Mouse (Mus musculus) heart, adult 9 months (tissue): ENCODE data around the gene Cd68.
A peak's percentile ranks its signal among the peaks of the same experiment; 100 is the strongest.
"Not testable (repeated sequence)": the region's sequence is repeated elsewhere in the genome, so short reads cannot be mapped to it uniquely, and the experiment has no call there.

Source experiments
- DNase-seq, 2 experiments: peaks; one replicate each; pipeline ENCODE4 v3.0.0; 2022; ENCODE audit warnings: low spot score in 2 of 2

The Cd68 gene

DNA sequence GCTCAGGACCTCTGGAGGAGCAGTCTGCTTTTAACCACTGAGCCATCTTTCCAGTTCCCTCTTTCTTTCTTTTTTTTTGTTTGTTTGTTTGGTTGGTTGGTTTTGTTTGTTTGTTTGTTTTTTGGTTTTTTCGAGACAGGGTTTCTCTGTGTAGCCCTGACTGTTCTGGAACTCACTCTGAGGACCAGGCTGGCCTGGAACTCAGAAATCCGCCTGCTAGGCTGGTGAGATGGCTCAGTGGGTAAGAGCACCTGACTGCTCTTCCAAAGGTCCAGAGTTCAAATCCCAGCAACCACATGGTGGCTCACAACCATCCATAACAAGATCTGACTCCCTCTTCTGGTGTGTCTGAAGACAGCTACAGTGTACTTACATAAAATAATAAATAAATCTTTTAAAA lies 41.6 kb downstream of the Cd68 start:
- not testable (repeated sequence) for DNase-seq

DNA sequence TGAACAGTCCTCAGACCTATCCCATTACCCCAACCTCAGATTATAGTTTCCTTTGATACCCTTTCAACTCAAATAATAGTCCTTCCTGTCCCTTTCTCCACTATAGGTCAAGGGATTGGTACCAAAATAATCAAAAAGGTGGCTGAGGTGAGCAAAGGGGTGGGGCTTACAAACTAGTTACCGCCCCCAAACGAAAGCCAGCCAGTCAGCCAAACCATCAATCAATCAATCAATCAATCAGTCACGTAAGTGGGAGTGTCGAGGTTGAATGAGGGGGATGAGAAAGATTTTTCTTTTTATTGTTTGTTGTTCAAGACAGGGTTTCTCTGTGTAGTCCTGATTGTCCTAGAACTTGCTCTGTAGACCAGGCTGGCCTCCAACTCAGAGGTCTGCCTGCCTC lies 42.9 kb downstream of the Cd68 start:
- no peak for DNase-seq

DNA sequence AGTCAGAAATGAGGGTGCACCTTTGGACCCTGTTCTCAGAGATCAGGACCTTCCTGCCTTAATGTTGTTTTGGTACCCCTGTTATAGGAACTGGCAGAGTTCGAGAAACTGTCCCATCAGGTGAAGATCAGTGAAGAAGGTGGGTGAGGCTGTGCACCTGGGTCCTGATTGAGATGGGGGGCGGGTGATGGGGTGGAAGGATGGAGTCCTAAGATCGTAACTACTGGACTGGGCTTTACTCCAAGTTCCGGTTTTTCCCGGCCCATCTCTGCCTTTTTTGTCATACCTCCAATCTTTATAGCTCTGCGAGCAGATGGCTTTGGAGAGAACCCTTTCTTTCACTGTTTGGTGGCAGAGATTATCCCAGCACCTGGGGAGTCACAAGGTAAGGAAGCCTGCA lies 43.5 kb downstream of the Cd68 start:
- no peak for DNase-seq

DNA sequence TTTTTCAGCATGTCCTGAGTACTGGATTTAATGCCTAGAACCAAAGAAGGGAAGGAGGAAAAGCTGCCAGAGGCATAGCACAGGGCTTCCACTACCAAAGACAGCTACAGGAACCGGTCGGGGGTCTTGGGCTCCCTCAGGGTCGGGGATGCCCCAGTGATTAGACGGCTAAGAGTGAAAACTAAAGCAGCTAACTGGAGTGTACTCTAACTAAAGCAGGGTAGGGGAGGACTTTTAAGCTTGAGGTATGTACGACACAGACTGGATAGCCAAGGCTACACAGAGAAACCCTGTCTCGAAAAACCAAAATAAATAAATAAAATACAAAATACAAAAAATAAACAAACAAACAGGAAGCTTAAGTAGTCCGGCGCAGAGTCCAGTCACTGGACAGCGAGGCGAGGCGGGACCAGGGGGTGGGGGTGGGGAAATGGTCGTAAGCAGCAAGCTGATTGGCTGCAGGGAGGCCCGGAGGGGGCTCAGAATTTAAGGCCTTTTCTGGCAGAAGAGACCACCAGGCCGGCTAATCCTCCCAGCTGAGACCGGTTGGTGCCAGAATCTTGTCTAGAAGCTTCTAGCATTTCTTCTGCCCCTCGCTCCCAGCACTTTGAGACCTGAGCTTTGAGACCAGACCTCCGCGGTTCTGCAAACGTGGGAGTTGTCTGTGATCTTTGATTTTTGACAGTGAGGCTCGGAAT lies 44.2 kb downstream of the Cd68 start, which contains the start of gene Sat2:
TSS of gene Sat2 (plus strand) at position 454 of the 698 bp plus-strand sequence.
- peak; percentile 53 to 70 for DNase-seq

DNA sequence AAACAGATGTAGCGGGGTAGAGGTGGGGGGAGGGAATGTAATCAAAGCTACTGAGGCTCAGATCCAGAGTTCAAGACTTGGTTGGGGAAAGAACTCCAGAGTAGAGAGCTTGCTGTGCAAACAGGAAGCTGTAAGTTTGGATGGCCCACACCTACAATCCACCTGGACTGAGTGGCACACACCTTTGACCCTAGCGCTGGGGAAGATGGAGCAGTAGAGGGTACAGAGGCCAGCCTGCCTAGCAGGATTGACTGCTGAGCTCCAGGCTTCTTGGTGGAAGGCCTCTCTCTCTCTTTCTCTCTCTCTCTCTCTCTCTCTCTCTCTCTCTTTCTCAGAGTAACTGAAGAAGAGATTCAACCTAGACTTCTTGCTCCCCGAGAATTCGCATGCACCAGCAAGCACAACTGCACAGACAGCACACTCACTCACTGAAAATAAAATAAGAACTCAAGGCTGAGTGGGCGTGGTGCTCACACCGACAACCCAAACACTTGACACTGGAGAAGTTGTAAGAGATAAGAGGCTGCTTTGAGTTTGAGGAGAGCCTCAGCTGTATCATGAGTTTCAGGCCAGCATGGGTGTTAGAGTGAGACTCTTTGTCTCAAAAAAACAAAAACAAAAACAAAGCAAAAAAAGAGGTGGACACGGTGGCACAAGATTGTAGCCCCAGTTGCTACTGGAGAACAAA lies 45.4 kb downstream of the Cd68 start:
- DNase-seq, result no peak

DNA sequence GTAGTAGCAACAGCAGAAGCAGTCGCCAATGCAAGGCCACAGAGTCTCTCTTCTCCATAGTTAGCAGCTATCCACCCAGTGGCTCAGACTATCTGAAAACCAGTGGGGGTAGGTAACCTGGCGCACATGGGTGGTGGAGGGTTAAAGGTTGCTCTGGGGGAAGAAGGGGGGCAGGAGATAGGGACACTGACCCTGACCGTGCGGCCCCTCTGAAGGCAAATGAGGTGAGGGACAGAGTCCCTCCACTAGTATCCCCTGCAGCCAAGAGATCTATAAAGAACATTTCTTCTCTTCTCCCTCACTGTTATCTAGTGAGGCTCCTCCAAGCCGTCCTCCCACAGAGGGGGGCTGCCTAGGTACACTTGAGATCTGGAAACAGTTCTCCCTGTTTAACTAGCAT lies 48.1 kb downstream of the Cd68 start, which contains the start of gene Shbg:
TSS of gene Shbg (minus strand) at position 101 of the 400 bp plus-strand sequence.
- no peak for DNase-seq

DNA sequence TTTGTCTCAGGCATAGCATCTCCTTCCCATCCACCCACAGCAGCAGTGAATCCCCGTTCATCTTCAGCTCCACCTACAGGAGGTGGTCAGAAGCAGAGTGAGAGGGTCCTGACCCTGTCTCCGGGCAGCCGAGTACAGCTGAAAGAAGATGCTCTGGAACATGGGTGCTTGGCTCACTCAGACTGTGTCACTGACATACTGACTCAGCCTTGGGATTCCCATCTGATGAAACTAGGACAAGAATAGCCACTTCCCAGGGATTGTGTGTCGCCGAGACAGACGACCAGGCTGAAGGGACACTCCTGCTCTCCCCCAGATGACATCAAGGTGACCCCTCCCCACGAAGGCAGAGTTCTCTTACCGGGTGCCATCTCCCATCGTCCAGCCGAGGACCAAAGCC lies 49.2 kb downstream of the Cd68 start:
- no peak for DNase-seq

DNA sequence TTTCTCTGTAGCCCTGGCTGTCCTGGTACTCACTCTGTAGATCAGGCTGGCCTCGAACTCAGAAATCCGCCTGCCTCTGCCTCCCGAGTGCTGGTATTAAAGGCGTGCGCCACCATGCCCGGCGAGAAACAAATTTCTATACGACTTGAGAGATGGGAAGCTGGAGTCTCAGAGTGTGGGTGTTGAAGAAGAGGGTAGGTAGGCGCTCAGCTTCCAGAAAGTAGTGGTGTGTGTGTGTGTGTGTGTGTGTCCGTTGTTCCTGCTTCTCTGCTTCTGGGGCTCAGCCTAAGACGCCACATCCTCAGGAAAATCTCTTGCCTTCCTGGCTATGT lies 51.7 kb downstream of the Cd68 start:
- DNase-seq, result not testable (repeated sequence)
